Mouse (Mus musculus) spleen, adult 2 months (tissue): ENCODE measurements around the gene Vmn1r189. TPM values are rescaled to one million over a fixed set of nuclear protein-coding genes. Genes with fewer than 3 reads are reported as not detected.

Experiments used
- DNase-seq, 2 experiments: peaks; one replicate each; pipeline versions ENCODE4 v3.0.0 to v3.0.0-alpha.2; 2012 to 2021; ENCODE audit warnings: low spot score in 2 of 2, low read depth in 1 of 2
- H3K27ac ChIP-seq: fragments of 200-500 bp; 2 replicates; pipeline ENCODE4 v1.5.1; 2012; ENCODE audit warnings: low read length, inconsistent platforms; ENCODE audit not compliant: insufficient read depth
- H3K27me3 ChIP-seq: fragments of 200-500 bp; 2 replicates; pipeline ENCODE4 v1.6.1; 2012; ENCODE audit warnings: mild to moderate bottlenecking, moderate library complexity, low read length, inconsistent platforms; ENCODE audit not compliant: control insufficient read depth, insufficient read depth
- H3K36me3 ChIP-seq: fragments of 200-500 bp; 2 replicates; pipeline ENCODE4 v1.6.1; 2012; ENCODE audit warnings: mild to moderate bottlenecking, low read length, inconsistent platforms; ENCODE audit not compliant: control insufficient read depth, insufficient read depth
- H3K4me1 ChIP-seq: fragments of 200-500 bp; 2 replicates; pipeline ENCODE4 v1.6.1; 2011; ENCODE audit warnings: inconsistent platforms; ENCODE audit not compliant: control insufficient read depth, insufficient read depth, insufficient read length
- H3K4me3 ChIP-seq: fragments of 200-500 bp; 2 replicates; pipeline ENCODE4 v1.5.1; 2011; ENCODE audit warnings: mild to moderate bottlenecking, inconsistent platforms; ENCODE audit not compliant: insufficient read depth, insufficient read length; ENCODE audit errors: extremely low read depth
- CTCF ChIP-seq: fragments of 200-500 bp; IDR thresholded peaks from 2 replicates; pipeline ENCODE4 v1.5.1; 2011; ENCODE audit warnings: mild to moderate bottlenecking, inconsistent platforms; ENCODE audit not compliant: insufficient read depth, insufficient read length, insufficient replicate concordance; ENCODE audit errors: extremely low read depth
- POLR2A ChIP-seq: fragments of 200-500 bp; IDR thresholded peaks from 2 replicates; pipeline ENCODE4 v1.6.1; 2011; ENCODE audit warnings: low read depth, low read length, inconsistent platforms
- WGBS: fragments of 180-500 bp; shearing (Covaris S2); methylation state at CpG from one replicate; pipeline ENCODE4 v1.1.7; 2018; 5-methylcytosine and 5-hydroxymethylcytosine counted together
- polyA plus RNA-seq: library from polyadenylated mRNA; depleted of rRNA; stranded (reverse); fragments of >200 nt; gene quantifications from 2 replicates; pipeline ENCODE4 v1.2.3, GENCODE M21; 2012; rRNA removed

Gene Vmn1r189
- polyA plus RNA-seq, 1 experiment = not detected

DNA sequence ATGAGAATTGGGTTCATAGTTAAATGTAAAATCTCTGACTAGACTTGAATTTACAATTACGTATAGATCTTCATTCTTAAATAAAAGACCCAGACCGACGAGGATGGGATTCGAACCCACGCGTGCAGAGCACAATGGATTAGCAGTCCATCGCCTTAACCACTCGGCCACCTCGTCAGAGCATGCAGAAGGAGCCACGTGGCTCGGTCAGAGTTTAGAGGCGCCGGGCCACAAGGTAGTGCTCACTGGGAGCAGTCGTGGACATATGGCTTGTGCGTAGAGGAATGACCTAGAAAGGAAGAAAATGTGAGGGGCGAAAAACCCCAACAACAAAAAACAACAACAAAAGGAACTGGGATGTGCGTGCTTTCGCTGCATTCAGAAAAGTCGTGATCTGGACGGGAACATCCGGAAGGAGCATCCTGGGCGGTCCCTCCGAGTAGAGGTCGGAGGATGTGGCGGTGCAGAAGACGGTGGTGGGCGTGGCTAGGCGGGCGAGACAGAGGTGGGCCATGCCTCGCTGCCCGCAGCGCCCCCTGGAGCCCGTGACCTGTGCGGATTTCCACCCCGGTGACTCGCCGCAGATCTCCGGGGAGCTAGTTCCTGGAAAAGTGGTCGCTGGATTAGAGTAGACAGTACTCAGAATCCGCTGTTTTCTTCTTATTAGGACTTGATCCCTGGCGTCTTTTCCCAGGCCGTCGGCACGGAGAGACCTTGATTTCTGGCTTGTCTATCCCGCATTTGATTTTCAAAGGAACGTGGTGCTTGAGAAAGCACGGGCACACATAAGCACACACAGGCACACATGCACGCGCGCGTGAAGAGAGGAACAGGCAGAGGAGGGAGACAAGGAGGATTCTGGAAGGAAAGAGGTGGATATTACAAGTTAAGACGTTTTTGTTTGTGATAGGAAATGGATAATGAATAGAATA lies 54.8 kb downstream of the Vmn1r189 start:
- Histone ChIP-seq H3K36me3 (no peaks in the 10 kb centered on the region), H3K27ac (peak overlapping the region; percentile 69), H3K4me1 (no peaks in the 10 kb centered on the region; the same call in none of the 2 replicates), H3K27me3 (no peaks in the 10 kb centered on the region), H3K4me3 (peak overlapping the region; percentile 60)
- peak; percentile 83 to 93 for DNase-seq
- WGBS = under 1% methylated on average over 50 of the region's 52 CpGs
- no peak for TF ChIP-seq POLR2A
- peak; percentile 70; the same call in 1 of the 2 replicates for TF ChIP-seq CTCF

Other genes starting within 250 kb of the Vmn1r189 start
- 0.05 and 0.11 TPM in 2 replicates for gene Zfp184, start 160.7 kb downstream of the Vmn1r189 start, polyA plus RNA-seq
- not detected in 2 replicates for gene Pom121l2, start 124.6 kb downstream of the Vmn1r189 start, polyA plus RNA-seq
- gene Prss16, start 96.1 kb downstream of the Vmn1r189 start, polyA plus RNA-seq = 0.99 and 1.1 TPM in 2 replicates
- 51.3 and 149 TPM in 2 replicates for gene Hist1h2ah, start 70.3 kb downstream of the Vmn1r189 start, polyA plus RNA-seq
- 30.0 and 45.9 TPM in 2 replicates for gene Hist1h2bk, start 70.0 kb downstream of the Vmn1r189 start, polyA plus RNA-seq
- 14.7 and 15.7 TPM in 2 replicates for gene Hist1h4i, start 64.5 kb downstream of the Vmn1r189 start, polyA plus RNA-seq
- gene Hist1h2ag, start 62.9 kb downstream of the Vmn1r189 start, polyA plus RNA-seq = 10.2 and 14.1 TPM in 2 replicates
- gene Hist1h2bj, start 62.6 kb downstream of the Vmn1r189 start, polyA plus RNA-seq = 15.8 and 21.8 TPM in 2 replicates
- not detected in 2 replicates for gene Vmn1r188, start 21.4 kb downstream of the Vmn1r189 start, polyA plus RNA-seq
- not detected in 2 replicates for gene Vmn1r191, start 78.1 kb upstream of the Vmn1r189 start, polyA plus RNA-seq
- not detected in 2 replicates for gene Vmn1r192, start 85.3 kb upstream of the Vmn1r189 start, polyA plus RNA-seq
- not detected in 2 replicates for gene Vmn1r193, start 117.3 kb upstream of the Vmn1r189 start, polyA plus RNA-seq
- gene Vmn1r194, start 138.4 kb upstream of the Vmn1r189 start, polyA plus RNA-seq = not detected in 2 replicates
- gene Vmn1r195, start 164.7 kb upstream of the Vmn1r189 start, polyA plus RNA-seq = not detected in 2 replicates
- gene Vmn1r196, start 184.1 kb upstream of the Vmn1r189 start, polyA plus RNA-seq = not detected in 2 replicates
- gene Vmn1r197, start 218.8 kb upstream of the Vmn1r189 start, polyA plus RNA-seq = not detected in 2 replicates
- gene Vmn1r198, start 244.5 kb upstream of the Vmn1r189 start, polyA plus RNA-seq = not detected in 2 replicates